Mouse (Mus musculus): ENCODE measurements around the gene Trpm3.

GRCm38 (mm10) chr19:22222520-22222919, 83.7 kb downstream of the Trpm3 start:
- TF ChIP-seq CTCF (IDR thresholded peaks at IDR 0.05) = no peak
- no peak for TF ChIP-seq EP300 (IDR thresholded peaks at IDR 0.05)

All from lung, postnatal 0 days (tissue).